Mouse (Mus musculus): Measurements from ENCODE around the gene Sh3bp5.

DNA sequence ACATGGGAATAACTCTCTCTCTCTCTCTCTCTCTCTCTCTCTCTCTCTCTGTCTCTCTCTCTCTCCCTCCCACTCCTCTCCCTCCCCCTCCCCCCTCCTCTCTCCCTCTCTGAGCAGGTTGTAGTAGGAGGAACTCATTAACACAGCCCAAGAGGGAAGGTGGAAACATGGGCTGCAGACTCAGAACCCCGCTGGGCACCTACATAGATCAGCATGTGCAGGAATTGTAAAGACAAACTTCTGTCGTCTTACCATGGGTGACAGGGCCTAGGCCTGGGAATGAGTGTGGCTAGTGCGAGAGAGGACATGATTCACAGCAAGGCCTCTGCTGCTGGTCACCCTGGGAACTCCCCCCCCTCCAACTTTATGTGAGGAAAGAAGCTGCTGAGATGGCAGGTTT is 113.7 kb downstream of the Sh3bp5 start:
- TF ChIP-seq CTCF (IDR thresholded peaks at IDR 0.05; ENCODE audit: extremely low read depth, insufficient read length, insufficient replicate concordance, low read depth, low read length), result no peak
- TF ChIP-seq POLR2A (IDR thresholded peaks at IDR 0.05; ENCODE audit: low read depth, low read length), result no peak

Data from small intestine, adult 2 months (tissue).